Mouse (Mus musculus): ENCODE data around the gene Slc36a3.

DNA sequence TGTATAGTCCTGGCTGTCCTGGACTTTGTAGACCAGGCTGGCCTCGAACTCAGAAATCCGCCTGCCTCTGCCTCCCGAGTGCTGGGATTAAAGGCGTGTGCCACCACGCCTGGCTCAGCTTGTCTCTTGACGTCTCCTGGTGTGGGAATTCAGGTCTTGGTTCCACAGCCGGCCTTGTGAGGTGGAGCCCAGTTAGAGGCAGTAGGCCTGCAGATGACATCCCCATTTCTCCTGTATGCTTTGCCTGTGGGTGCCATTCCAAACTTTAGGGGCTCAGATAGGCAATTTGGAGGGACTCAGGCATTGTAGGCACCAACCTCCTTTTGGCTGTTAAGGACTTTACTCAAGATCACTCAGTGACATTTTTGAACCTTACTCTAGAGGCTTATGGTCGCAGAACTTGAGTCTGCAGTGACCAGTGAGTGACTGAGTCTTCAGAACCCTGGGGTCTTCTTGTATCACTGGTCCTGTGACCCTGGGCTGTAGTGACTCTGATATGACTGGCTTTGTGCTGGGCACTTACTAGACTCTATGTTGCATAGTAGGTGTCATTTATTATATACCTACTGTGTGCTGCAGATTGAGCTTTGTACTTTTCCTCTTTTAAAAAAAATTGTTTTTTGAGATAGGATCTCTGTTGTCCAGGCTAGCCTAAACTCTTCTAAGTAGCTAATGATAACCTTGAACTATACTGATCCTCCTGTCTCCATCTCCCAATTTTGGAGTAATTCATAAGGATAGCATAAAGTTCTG lies 52.3 kb downstream of the Slc36a3 start:
- no peak for TF ChIP-seq POLR2A (IDR thresholded peaks at IDR 0.05; ENCODE audit: insufficient read depth, low read length)
- TF ChIP-seq EP300 (IDR thresholded peaks at IDR 0.05; ENCODE audit: insufficient read depth, low read depth, low read length), result no peak

Data from ES-Bruce4 (cell line).